Mouse (Mus musculus): ENCODE data around the gene Ctrc.

DNA sequence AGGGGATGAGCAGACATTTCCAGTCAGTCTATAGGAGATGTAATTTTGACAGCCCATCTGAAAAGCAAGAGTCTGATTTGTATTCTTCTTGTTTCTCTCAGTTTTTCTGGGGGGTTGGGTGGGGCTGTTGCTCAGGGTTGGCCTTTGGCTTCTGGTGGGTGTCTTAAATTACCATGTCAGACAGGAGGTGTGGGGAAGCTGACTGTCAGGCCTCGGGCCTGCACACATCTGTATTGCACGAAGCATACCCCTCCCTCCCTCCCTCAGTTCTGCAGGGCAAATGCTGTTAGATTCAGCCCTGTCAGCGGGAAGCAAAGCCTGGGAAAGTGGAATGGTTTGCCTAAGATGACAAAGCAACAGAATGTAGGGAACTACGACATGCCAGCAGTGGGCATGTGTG, 49.2 kb downstream of the Ctrc start:
- no peak for TF ChIP-seq MAFK (IDR thresholded peaks at IDR 0.05; ENCODE audit: insufficient replicate concordance, low read length)
- no peak for TF ChIP-seq MEF2A (IDR thresholded peaks at IDR 0.05; ENCODE audit: borderline replicate concordance, low read depth, low read length)
- TF ChIP-seq NELFE (IDR thresholded peaks at IDR 0.05; ENCODE audit: low read depth, low read length) = no peak
- no peak for TF ChIP-seq CTCF (conservative IDR thresholded peaks at IDR 0.05 in 1 of 2, IDR thresholded peaks at IDR 0.05 in 1 of 2; ENCODE audit: low read depth in 2 of 2, low read length in 2 of 2)
- TF ChIP-seq CHD1 (IDR thresholded peaks at IDR 0.05; ENCODE audit: low read depth, low read length) = no peak
- TF ChIP-seq E2F4 (IDR thresholded peaks at IDR 0.05; ENCODE audit: insufficient replicate concordance, low read depth, low read length) = no peak
- no peak for TF ChIP-seq HCFC1 (IDR thresholded peaks at IDR 0.05; ENCODE audit: low read depth, low read length)
- TF ChIP-seq JUN (IDR thresholded peaks at IDR 0.05; ENCODE audit: insufficient read depth, low read depth, low read length) = no peak
- no peak for TF ChIP-seq NRF1 (IDR thresholded peaks at IDR 0.05; ENCODE audit: low read depth, low read length)
- no peak for TF ChIP-seq MAX (IDR thresholded peaks at IDR 0.05; ENCODE audit: low read length)
- no peak for TF ChIP-seq POLR2A (IDR thresholded peaks at IDR 0.05; ENCODE audit: low read depth, low read length)
- no peak for TF ChIP-seq CHD2 (IDR thresholded peaks at IDR 0.05; ENCODE audit: low read length)
- no peak for TF ChIP-seq ZNF384 (IDR thresholded peaks at IDR 0.05; ENCODE audit: low read depth, low read length)
